Mouse (Mus musculus): Measurements from ENCODE around the gene Gm28308.

Gm28308 gene

GRCm38 (mm10) chr6:52233546-52234427 lies 20.6 kb upstream of the Gm28308 start:
- in situ Hi-C loops (cut with MboI; ENCODE audit: low sequenced_read_pairs), result no loop called here

GRCm38 (mm10) chr6:52232984-52233545 lies 19.9 kb upstream of the Gm28308 start:
- in situ Hi-C loops (cut with MboI; ENCODE audit: low sequenced_read_pairs), result no loop called here

- in situ Hi-C loops (cut with MboI; ENCODE audit: low sequenced_read_pairs), result no loop called here
Measured at GRCm38 (mm10) chr6:52232568-52232965, 19.4 kb upstream of the Gm28308 start.

GRCm38 (mm10) chr6:52231885-52232567 lies 18.9 kb upstream of the Gm28308 start:
- in situ Hi-C loops (cut with MboI; ENCODE audit: low sequenced_read_pairs), result no loop called here

- in situ Hi-C loops (cut with MboI; ENCODE audit: low sequenced_read_pairs), result no loop called here
Measured at GRCm38 (mm10) chr6:52230516-52231165, 17.5 kb upstream of the Gm28308 start, which contains the start of gene Hoxa9. Gene Hoxa9 (minus strand): TSS chr6:52231089.

GRCm38 (mm10) chr6:52229558-52230416 lies 16.6 kb upstream of the Gm28308 start:
- in situ Hi-C loops (cut with MboI; ENCODE audit: low sequenced_read_pairs), result loop anchor here (10.0 kb wide), 1 partner anchor 1015 kb away; no protein-coding TSS in a partner anchor

GRCm38 (mm10) chr6:52228475-52229465 lies 15.6 kb upstream of the Gm28308 start:
- in situ Hi-C loops (cut with MboI; ENCODE audit: low sequenced_read_pairs), result loop anchor here (10.0 kb wide), 1 partner anchor 1014 kb away; no protein-coding TSS in a partner anchor

- in situ Hi-C loops (cut with MboI; ENCODE audit: low sequenced_read_pairs), result loop anchor here (10.0 kb wide), 1 partner anchor 1013 kb away; no protein-coding TSS in a partner anchor
Measured at GRCm38 (mm10) chr6:52227470-52228222, 14.5 kb upstream of the Gm28308 start.

GRCm38 (mm10) chr6:52226569-52227257 lies 13.6 kb upstream of the Gm28308 start:
- in situ Hi-C loops (cut with MboI; ENCODE audit: low sequenced_read_pairs), result loop anchor here (10.0 kb wide), 1 partner anchor 1012 kb away; no protein-coding TSS in a partner anchor

GRCm38 (mm10) chr6:52225612-52226568 lies 12.8 kb upstream of the Gm28308 start:
- in situ Hi-C loops (cut with MboI; ENCODE audit: low sequenced_read_pairs), result loop anchor here (10.0 kb wide), 1 partner anchor 1011 kb away; no protein-coding TSS in a partner anchor

GRCm38 (mm10) chr6:52224895-52225611 lies 11.9 kb upstream of the Gm28308 start:
- in situ Hi-C loops (cut with MboI; ENCODE audit: low sequenced_read_pairs), result loop anchor here (5.0 to 25.0 kb wide), 3 partner anchors 363 to 1010 kb away; no protein-coding TSS in a partner anchor

GRCm38 (mm10) chr6:52223939-52224760 lies 11.0 kb upstream of the Gm28308 start:
- in situ Hi-C loops (cut with MboI; ENCODE audit: low sequenced_read_pairs), result loop anchor here (5.0 to 25.0 kb wide), 3 partner anchors 362 to 1009 kb away; no protein-coding TSS in a partner anchor

GRCm38 (mm10) chr6:52222729-52223128 lies 9.6 kb upstream of the Gm28308 start:
- in situ Hi-C loops (cut with MboI; ENCODE audit: low sequenced_read_pairs), result loop anchor here (5.0 to 25.0 kb wide), 3 partner anchors 360 to 1008 kb away; no protein-coding TSS in a partner anchor

GRCm38 (mm10) chr6:52221993-52222685 lies 9.0 kb upstream of the Gm28308 start:
- in situ Hi-C loops (cut with MboI; ENCODE audit: low sequenced_read_pairs), result loop anchor here (5.0 to 25.0 kb wide), 3 partner anchors 360 to 1007 kb away; no protein-coding TSS in a partner anchor
